Mouse (Mus musculus): ENCODE data around the gene Rasgef1b.

Gene Rasgef1b

DNA sequence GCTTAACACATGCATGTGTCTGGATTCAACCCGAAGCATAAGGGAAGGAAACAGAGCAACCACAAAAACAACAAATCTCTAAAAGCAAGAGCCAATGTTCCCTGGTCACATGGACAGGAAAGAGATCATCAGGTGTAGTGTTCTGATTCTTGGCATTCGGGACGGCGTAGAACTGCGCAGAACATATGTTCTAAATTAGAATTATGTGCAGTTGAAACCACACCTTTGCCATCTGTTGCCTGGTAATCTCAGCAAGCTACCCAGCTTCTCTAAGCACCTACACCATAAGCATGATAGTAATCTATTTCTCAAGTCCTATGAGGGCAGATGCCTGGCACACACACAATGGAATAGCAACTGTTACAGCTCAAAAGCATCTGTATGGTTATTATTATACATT lies 27.1 kb downstream of the Rasgef1b start:
- DNase-seq: no peak

DNA sequence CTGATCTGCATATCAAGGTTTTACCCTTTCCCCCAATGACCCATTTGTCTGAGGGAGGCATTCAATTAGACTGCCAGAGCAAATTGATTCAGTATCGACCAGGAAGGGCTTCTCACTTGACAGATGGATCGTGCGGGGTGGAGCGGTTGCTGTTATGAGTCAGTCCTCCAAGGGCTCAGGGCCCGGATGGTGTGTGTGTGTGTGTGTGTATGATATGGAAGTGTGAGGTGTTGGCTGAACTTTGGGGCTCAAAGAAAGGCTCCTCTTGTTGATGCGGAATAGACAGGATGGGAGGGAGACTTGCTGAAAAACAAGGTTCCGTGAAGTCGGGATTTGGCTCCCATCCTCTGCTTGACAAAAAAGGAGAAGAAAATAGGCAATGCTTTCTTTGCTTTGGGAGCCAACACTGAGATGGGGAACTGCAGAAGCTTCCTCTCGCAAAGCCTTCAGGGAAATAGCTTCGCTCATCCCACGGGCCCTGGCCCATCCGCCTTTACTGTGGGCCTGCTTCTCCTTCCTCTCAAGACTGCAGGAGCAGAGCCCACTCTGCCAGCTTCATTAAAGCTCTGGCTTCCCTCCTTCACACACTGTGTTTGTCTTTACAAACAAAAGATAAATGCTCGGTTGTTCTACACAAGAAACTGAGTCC lies 34.0 kb downstream of the Rasgef1b start:
- peak; percentile 28 for DNase-seq

DNA sequence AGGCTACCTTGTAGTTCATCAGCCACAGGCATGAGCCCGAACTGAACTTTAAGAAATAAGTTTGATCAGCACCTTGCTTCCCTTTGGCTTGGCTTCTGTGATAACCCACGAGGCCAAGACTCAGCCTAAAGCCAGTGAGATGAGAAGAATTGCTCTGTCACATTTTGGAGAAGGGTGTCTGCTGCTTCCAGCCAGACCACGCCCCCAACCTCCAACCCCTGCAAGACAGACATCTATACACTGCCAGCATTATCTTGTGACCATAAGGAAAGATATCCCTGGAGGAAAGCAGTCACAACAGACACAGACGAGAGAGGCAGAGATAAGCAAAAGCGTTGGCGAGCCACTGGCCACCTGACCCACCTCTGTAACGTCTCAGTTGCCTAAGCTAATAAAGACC lies 39.0 kb downstream of the Rasgef1b start:
- no peak for DNase-seq

DNA sequence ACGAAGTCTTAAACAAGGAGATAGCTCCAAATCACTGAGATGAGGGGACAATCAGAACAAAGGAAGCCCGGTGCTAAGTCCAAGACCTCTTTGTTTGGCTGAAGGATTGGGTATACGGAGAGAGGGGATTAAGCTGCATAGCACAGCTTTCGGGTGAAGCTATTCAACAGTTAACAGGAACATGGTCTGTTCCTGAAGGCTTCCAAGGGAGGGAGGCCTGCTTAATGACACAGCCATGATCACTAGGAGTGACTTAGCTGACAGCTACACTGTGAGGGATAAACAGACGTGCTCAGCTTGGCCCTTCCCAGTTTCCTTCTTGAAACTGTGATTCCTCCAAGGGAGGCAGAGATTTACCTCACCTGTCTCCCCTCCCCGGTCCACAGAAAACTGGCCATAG lies 41.0 kb downstream of the Rasgef1b start:
- no peak for DNase-seq

DNA sequence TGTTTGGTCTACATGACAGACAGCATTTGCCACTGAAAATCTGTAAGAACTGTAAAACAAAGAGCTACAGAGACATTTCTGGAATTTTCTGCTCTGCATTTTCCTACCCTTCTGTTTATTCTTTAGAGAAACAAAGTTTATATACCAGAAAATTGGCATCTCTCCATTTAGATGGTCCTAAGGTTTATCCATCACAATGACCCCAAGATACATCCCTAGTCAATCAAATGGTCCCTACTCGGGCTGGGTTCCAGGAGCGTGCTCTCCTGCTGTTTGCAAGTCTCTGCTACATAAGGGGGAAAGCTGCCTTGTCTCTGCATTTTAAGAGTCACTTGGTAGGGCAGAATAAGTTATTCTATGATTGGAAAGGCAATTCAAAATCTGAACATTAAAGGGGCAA lies 44.8 kb downstream of the Rasgef1b start:
- DNase-seq: no peak

DNA sequence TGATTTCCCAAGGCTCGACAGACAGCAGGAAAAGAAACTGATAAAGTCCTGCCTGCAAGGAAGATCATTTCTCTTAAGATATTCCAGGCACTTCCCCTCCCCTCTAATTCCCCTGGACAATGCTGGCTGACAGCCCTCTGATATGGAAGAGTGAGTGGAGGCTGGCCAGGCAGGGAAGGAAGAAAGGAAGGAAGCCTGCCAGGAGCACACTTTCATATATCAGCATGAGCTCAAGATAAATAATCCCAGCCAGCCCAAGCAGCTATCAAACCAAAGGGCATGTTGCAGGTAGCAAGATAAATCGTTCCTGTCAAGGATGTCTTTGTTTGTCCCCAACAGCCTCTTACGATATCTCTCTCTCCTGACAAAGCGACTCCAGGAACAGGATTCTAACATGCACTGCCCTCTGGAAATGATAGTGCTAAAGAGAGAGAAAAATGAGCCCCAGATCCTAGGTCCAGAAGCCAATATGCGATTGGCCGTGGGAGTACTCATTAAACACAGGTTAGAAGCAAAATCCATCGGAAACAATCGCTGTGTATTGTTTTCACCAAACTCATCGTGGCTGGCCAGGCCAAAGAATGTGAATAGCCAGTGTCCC lies 58.8 kb downstream of the Rasgef1b start:
- no peak for DNase-seq

DNA sequence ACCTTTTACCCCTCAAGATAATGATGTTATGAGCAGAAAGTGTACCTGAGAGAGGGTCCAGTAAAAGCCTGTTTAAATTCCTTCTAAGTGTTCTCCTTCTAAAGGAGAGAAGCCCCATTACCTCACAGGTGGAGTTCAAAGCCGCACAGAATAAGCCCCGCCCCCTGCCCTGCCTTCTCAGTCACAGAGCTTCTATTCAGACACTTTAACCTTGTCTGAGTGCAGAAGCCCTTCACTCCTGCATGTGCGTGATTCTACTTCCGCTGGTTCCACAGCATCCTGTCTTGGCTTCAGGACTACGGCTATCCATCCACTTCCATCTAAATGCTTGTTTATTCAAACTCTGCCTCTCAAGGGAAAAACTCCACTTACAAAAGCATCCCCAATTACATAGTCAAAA lies 72.8 kb downstream of the Rasgef1b start:
- no peak for DNase-seq

DNA sequence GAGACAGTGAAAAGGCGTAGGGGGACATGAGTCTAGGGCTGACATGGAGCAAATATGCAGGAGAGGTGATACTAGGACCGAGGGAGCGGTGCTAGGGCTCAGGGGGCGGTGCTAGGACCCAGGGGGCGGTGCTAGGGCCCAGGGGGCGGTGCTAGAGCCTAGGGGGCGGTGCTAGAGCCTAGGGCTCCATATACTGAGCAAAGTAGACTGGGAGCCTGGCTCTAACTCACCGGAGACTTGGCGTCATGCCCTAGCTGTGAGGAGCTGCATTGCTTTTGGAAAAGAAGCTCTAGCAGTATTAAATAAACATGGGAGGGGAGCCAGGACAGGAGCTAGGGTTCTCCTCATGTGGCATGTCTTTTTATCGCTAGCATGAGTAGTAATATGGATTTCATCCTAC lies 75.9 kb downstream of the Rasgef1b start:
- peak; percentile 31 for DNase-seq

DNA sequence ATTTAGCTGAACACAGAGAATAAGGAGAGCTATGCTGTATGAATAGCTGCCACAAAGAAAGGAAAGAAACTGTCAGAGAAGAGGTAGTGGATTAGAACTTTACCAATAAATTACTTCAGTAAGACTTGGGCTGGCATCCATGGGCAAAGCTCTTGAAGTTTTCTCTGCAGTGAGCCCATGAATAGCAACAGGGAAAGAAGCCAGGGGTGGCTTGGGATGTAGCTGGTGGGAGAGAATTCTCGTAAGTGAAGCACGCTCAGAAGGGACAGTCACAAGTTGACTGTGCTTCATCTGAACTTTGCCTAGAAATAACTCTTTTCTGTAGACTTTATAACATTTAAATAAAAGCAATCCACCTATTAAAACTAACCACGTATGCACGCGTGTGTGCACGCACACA lies 87.5 kb downstream of the Rasgef1b start:
- no peak for DNase-seq

DNA sequence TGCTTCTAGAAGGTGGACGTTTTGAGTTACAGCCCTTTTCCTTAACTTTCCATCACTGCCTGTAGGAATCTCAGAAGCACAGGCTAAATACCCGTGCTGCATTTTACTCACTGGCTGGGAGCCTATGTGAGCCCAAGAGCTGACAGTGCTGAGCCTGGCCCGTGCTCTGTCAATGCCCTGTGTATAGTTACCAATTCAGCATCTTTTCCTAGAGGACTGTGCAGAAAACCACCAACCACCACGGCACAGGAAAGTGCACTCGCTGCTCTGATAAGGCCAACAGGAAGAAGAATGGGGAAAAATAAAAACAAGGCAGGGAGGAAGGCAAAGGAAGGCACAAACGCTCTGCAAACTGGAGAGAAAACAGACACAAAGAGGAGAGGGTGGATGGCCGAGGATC lies 92.3 kb downstream of the Rasgef1b start:
- no peak for DNase-seq

DNA sequence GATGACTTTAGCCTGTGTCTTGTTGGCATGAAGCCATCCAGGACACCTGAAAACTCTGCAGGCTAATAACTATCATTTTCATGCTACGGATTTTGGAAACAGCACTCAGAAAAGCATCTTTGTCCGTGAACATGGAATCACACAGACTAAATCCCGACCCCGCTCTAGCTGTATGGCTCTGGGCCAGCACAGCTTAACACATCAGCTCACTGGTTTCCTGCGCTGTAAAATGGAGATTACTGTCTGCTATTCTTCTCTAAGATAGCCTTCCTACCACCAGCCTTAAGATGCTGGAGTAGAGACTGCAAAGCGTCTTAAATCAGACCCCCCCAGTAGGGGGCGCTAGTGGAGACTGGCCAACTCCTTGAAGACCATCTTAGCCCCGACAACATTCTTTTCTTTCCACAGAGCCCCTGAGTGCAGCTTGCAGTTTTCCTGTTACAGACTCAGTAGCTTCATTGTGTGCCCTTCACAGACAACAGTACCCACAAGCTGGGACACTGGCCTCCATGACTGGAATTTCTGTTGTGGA lies 94.8 kb downstream of the Rasgef1b start:
- DNase-seq: no peak

DNA sequence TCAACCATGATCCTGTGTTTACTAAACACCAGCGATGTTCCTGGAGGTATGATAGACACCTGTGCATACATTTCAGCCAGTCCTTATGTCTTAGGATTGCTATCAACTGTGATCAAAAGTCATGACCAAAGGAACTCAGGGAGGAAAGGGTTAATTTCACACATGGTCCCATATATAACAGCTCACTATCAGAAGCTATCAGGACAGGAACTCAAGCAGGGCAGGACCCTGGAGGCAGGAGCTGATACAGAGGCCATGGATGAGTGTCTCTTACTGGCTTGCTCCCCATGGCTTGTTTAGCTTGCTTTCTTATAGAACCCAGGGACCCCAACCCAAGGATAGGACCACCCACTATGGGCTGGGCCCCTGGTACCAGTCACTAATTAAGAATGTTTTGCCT lies 95.3 kb downstream of the Rasgef1b start:
- no peak for DNase-seq

DNA sequence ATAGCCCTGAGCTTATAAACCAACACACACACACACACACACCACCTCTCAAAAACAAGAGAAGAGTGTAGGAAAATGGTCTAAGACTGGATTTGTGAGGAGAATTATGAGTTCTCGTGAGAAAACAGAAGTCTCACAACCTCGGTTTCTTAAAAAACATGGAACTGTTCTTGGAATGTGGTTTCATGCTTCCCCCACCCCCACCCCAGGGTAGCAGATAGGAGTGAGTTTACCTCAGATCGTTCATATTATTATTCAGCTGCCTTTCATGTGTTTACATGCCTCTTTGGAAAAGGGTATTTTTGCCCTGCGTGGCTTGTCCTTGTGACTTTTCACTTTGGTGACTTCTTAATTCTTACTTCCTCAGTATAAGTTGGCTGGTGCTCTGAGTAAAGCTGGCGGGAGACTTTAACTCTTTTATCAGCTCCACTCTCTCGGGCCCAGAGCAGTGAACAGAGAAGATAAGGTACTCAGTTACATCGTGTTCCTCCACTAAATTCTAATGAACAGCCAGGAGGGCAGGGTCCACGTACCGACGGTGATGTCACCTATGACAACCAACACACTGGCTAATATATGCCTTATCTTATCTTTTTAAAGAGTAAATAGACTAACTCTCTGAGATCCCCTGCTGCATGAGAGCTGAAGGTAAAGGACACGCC lies 96.1 kb downstream of the Rasgef1b start:
- no peak for DNase-seq

DNA sequence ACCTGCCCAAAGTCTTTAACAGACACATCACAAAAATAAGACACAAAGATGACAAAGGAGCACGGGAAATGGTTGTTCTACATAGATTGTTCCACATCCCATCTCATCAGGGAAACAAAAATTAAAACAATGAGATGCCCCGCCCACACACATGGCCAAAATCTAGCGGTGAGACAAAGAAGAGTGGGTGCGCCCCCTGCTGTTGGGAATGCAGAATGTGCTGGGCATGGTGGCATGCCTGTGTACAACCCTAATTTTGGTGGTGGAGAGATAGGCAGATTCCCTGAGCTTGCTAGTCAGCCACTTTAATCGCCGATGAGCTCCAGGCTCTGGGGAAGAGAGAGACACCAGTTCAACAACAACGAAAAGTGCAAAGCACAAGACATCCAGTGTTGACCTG lies 98.8 kb downstream of the Rasgef1b start:
- DNase-seq: peak; percentile 43

DNA sequence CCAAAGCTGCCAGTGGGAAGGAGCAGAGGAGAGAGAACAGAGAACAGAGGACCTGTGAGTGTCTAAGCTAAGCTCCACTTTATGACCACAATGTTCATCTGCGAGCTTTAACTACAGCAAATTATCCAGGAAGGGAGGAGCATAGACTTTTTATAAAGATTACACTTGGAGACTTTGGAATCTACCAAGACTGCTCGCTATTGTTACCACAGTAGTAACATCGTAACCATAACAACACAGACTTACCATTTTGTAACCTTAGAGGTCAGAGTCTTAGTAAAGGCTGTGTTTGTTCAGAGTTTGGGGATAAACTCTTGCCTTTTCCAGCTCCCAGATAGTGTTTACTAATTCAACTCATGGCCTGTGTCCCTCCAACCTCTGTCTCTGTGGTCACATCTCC lies 103.3 kb downstream of the Rasgef1b start:
- no peak for DNase-seq

DNA sequence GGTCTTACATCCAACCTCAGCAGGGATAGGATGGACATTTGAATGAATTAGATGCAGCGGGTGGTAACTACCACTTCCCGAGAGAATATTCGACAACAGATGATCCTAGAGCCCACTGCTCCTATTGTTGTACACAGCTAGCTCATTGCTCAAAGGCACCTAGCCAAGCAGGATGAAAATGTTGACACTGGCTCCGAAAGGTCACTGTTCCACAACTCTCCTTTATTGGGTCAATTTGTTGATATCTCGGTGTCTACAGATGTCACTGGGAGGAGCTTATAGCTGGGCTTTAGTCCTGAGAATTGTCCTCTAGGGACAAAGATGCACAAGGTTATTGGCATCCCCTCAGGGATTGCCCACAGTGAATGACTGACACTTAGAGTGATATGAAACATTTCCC lies 108.1 kb downstream of the Rasgef1b start:
- DNase-seq: no peak

DNA sequence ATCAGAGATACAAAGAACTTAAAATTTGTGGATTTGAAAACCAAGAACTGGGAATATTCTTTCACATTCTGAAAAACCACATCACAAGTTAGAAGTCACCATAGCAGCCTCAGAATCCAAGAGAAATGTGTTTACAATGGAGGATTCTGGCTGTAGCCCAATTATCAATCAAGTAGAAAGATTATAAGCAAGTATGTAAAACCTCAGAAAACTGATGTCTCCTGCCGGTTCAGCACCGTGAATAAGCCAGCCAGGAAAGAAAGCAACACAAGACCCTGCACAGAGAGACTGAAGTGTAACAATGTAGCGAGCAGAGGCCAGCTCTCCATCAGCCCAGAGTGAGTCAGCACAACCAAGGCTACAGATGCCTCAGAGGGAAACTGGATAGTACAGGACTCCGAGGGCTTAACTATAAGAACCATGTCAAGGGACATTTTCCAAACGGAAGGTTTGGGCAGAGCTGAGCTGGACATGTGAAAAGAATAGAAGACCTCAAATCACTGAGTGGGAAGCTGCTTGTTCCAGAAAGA lies 111.5 kb downstream of the Rasgef1b start:
- no peak for DNase-seq

DNA sequence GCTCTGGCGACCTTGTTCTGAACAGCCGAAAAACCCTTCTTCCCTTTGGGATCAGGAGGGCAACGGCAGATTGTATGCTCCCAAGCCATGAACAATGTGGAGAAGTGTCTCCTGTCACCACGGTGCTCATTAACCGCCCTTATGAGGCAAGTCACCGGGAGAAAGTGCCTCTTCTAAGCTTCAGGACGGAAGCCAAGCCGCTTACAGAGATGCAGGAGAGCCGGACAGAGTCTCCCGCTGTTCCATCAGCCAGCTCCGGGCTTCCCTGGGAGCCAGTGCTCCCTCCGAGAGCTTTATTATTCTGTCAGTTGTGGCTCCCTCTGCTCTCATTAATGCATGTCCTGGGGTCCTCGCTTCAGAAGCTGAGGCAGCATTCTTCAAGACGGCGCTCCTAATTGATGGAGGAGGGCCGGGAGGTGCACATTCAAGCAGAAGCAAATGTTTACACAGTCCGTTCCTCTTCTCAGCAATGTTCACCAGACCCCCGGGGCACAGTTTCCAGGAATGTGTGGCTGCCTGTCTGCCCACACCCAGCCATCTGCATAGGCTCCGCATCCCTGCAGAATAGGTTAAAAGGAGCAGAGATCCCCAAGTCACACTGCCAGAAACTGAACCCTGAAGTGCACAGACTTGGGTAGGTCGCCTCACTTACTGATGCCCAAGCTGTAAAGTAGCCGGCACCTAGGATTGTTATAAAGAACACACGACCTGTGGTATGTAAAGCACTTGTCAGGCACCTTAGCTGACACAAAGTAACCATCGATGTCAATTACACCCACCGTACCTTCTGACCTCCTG lies 115.3 kb downstream of the Rasgef1b start:
- DNase-seq: peak; percentile 23

DNA sequence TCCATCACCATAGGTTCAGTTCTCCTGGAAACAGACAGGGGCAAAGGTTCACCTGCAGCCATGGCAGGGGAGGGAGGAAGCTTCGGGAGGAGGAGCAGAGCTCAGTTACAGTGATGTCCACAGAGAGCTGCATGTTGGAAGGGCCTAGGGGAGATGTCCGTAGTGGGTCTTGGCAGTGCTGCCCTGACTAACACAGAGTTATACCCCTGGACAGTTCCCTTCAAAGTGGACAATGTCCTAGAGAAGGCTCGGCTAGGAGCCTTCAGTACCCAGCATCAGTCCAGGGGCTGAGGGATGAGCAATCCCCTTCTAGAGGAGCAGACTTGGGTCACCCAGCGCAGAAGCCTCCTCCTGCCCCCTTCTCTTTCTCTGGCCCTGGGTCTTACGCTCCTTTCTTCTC lies 121.3 kb downstream of the Rasgef1b start:
- DNase-seq: no peak

DNA sequence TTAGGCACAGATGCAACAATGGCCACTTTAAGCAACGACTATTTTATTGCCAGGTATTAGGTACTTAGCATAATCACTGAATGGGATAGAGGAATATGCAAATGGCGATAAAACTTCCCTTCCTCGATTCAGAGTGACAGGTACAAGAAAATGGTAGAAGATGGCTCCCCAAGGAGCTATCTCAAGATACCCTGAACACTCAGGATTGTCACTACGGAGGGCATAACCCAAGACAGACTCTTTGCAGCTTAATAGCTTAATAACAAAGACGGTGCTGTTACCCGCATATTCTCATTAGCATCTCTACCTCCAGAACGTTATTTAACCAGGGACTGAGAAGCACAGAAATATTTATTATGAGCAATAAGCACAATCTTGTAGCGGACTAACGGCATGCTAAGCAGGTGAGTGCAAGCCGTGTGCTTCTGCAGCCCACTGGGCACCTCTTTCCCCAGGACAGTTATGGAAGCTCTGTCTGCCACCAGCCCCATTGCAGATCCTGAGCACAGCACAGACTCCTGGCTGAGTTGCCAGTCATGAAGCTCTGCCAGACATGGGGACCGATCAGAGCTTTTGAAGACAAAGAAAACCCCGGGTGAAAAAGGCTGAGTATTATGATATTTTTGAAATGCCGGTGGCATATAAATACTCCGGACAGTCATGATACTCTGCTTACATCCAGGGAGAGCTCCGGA lies 122.6 kb downstream of the Rasgef1b start:
- no peak for DNase-seq

DNA sequence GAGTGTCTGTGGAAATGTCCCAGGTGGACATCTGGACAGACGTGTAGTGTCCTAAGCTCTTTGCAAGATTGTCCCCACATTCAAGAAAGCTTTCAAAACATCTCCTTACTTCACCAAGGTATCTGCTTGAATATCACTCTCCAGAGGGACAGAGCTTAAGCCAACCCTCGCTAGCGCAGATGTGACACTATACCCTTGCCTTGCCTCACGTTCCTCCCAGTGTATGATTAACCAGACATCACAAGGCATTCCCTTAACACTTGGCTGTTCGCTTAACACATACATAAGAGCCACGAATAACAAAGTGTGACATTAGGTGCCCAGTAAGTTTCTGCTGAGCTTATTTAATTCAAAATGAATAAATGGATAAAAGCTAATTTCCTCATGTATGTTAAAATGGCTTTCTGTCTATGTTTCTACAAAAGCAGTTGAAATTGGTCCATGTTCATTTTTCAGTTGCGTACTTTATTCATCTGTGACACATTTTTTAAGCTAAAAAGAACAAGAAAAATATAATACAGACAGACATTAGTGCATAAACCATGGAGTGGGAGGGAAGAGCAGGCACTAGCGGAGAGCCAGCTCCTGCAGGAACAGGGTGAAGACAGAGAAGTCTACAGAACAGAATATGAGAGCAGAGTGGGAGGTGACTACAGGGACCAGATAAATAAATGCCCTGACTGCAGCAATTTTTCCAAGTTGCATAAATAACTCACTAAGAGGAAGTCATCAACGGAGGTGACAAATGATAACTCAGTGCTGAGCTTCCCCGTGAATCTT lies 126.4 kb downstream of the Rasgef1b start:
- no peak for DNase-seq

DNA sequence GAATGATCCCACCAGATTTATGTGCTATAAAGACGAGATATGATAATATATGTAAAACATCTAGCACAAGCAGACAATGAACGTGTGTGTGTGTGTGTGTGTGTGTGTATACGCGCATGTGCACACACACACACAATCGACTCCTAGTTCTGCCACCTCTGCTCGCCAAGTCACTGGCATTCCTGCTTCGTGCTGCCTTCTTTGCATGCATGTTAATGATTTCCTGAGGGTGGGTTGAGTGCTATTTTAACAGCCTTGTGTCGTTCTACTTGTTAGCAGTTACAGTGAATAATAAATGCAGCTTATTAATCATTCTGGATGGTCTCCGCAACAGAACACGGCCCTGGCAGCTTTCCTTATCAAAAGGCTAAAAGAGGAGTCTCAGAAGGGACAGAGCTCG lies 129.5 kb downstream of the Rasgef1b start:
- DNase-seq: no peak

All from right cerebral cortex, postnatal 14 days (tissue).